Mouse (Mus musculus) WW6 (cell line): ENCODE results near the gene Ptbp1.

Experiments used
- DNase-seq: peaks from one replicate; pipeline ENCODE4 v3.0.0-alpha.2; 2013; ENCODE audit warnings: low read depth, low spot score

The Ptbp1 gene

DNA sequence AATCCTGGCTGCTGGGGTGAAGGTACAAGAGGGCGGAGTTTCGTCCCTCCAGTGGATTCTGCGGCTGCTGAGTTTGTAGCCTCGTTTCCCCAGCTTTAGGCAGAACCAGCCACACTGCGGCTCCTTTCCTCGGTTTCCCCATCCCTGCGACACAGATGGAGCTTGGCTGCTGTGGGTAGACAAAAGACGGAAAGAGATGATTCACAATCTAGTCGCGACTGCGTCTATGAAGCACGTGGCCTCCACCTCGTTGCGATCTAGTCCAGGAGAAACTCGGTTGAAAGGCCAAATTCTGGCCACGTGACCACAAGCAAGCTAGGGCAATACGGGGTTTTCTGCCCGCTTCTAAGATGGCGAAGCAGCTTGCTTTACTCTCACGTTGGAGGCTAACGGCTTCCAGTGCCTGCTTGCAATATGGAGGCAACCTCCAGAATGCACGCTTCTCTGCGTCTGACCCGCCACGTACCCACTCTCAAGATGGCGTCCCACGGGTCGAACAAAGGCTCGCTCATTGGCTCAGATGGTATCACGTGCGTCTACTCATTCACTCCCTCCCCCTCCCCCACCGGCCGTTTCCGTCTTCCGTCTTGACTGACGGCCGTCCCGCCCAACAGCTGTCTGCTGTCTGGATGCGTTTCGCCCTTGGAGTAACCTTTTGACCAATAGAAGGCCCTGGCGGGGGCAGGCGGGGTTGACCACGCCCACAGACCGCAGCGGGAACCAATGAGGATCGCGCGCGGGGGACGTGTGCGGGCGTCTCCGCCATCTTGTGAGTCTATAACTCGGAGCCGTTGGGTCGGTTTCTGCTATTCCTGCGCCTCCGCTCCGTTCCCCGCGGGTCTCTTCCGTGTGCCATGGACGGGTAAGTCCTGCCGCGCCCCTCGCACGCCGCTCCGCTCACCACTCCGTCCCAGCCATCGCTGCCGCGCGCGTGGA is at the start of gene Ptbp1:
Gene Ptbp1 (plus strand): TSS at position 568 of the 936 bp plus-strand sequence.
- DNase-seq = peak; percentile 99

DNA sequence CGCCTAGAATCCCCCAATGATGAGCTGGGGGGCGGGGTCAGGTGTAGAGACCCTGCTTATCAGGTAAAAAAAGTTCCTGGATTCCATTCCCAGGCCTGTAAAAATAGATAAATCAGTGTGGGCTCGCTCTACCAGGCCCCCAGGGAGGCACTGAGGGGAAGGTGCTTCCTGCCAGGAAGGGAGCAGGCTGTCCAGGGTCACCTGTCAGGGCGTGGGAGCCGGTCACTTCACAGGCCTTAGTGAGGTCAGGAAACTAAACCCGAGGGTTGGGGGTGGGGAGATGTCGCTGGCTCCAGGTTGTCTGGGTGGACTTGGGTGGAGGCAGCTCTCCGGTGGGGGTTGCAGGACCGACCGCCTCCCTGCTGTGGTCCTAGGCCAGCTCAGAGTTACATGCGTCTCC is 48.6 kb upstream of the Ptbp1 start:
- DNase-seq = no peak

GRCm38 (mm10) chr10:79806331-79806730 is 47.9 kb upstream of the Ptbp1 start:
- no peak for DNase-seq

GRCm38 (mm10) chr10:79806972-79807371 is 47.3 kb upstream of the Ptbp1 start:
- DNase-seq = no peak

- no peak for DNase-seq
Observed at GRCm38 (mm10) chr10:79807826-79808225, 46.4 kb upstream of the Ptbp1 start.

- DNase-seq = no peak
Observed at GRCm38 (mm10) chr10:79808728-79809127, 45.5 kb upstream of the Ptbp1 start.

- DNase-seq = no peak
Observed at GRCm38 (mm10) chr10:79811736-79812637, 42.2 kb upstream of the Ptbp1 start.

DNA sequence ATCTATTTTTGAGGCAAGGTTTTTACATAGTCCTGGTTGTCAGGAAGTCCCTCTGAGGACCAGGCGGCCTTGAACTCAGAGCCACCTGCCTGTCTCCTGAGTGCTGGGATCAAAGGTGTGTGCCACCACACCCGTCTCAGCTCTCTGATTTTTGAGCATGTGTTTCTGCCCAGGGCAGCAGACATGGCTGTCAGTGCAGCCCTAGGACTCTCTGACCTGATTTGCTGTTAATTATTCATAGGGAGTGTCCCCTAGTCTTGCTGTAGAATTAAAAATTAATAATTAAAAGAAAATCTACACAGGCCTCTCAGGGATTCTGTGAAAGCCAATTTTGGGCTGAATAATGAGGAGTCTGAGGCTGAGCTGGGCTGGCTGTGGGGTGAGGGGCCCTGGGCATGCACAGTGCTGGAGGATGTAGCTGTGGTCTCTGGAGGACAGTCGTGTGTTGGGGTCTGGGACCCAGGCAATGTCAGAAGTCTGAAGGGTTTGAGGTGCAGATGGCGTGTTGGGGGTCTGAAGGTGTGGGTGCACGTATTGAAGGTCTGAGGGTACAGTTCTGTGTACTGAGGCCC is 39.9 kb upstream of the Ptbp1 start:
- no peak for DNase-seq

DNA sequence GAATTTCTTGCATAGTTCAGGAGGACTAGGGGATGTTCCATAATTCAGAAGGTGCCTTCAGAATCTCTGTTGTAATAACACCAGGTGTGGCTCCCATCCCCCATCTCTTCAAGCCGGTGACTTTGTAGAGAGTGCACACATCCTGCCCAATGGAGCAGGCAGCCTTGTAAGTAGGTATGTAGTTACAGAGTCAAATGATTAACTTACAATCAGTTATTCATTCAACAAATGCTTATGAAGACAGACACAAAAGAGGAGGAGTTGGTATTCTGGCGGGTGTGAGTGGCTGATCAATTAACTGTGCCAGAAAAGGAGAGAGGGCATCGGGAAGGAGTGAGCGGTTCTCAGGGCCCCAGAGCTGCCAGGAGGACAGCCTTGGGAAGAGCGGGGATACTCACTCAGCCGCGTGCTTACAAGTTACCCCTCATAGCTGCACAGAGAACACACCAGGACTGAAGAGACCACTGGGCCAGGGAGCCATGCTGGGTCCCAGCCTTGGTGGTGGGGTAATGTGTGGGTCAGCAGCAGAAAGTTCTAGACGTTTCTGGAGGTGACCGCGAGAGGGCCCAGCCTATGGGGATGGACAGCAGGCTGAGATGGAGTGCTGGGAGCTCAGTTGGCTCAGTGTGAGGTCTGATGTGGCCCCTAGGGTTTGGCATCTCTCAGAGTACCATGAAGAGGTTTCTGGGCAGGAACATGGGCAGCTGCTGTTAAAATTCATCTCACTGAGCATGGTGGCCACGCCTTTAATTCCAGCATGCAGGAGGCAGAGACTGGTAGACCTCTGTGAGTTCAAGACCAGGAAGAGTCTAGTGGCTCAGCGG is 38.3 kb upstream of the Ptbp1 start:
- DNase-seq = no peak

GRCm38 (mm10) chr10:79817111-79817510 is 37.1 kb upstream of the Ptbp1 start:
- DNase-seq = no peak

- no peak for DNase-seq
Observed at GRCm38 (mm10) chr10:79818225-79818624, 36.0 kb upstream of the Ptbp1 start.

DNA sequence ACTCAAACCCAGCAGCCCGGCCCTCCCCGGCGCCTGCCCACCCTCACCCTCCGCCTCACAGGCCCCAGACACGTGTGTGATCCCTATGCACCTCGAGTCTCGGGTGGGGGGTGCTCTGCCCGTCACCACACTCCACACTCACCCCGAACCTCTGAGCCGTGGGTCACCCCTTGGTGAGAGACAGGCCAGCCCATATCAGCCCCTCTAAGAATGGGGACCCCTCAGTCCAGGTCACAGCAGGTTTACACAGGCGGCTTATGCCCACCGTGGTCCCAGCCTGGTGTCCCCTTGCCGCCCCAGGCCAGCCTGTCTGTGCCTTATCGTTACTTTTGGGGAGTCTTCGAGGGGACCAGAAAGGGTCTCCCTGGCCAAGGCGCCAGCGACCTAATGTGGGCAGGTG is 34.6 kb upstream of the Ptbp1 start:
- no peak for DNase-seq

DNA sequence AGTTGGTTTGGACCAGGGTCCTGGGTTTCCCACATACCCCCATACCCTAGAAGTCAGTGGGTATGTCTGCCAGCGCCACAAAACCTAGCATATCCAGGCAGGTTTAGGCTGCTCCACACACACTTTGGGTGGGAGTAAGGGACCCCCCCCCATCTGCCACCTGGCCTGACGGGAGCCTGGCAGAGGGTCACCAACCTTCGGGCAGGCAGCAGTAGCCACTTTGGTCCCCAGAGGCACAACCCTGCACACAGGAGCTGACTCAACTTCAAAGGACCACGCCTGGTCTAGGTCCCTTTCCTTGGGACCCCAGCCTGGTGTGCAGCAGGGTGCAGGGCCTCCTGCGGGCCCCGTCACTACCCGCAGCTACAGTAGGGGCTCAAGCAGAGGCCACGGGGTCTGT is 34.0 kb upstream of the Ptbp1 start:
- DNase-seq = no peak

- DNase-seq = no peak
Observed at GRCm38 (mm10) chr10:79820782-79821181, 33.4 kb upstream of the Ptbp1 start, which contains the start of gene Misp. Gene Misp (plus strand): TSS chr10:79820989.

DNA sequence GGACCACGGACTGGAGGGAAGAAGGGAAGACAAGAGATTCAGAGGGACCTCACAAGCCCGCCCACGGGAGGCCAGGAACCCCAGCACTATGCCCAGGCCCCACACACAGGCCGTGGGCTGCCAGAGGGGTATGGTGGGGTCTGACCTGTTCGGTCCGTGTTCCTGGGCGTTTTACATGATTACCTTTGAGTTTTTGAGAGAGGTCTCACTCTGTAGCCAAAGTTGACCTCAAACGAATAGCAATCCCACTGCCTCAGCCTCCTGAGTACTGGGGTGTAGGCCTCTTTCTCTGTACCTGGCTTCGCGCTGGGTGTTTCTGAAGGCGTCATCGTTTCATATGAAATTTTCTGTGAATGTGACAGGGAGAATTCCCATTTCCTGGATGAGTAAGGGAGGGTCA is 32.5 kb upstream of the Ptbp1 start:
- DNase-seq = no peak

GRCm38 (mm10) chr10:79822372-79822771 is 31.9 kb upstream of the Ptbp1 start:
- no peak for DNase-seq

DNA sequence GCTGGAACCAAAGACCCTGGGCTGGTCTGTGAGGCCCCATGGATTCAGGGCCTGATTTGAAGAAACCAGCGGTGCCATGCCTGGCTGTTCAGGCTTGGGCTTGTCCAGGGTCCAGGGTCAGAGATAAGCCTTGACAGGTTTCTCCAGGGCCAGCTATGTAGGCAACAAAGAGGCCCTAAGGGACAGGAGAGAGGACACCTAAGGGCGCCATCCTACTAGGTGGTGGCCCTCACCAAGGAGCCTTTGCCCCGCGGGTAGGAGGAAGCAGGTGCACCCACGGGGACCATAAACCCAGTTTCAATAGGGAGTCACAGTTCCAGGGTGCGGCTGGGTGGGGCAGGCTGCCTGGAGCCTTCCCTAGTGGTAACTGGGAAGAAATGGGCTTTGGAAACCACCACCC is 31.2 kb upstream of the Ptbp1 start:
- no peak for DNase-seq

- DNase-seq = no peak
Observed at GRCm38 (mm10) chr10:79824413-79824812, 29.8 kb upstream of the Ptbp1 start.

- no peak for DNase-seq
Observed at GRCm38 (mm10) chr10:79831583-79831982, 22.6 kb upstream of the Ptbp1 start.

DNA sequence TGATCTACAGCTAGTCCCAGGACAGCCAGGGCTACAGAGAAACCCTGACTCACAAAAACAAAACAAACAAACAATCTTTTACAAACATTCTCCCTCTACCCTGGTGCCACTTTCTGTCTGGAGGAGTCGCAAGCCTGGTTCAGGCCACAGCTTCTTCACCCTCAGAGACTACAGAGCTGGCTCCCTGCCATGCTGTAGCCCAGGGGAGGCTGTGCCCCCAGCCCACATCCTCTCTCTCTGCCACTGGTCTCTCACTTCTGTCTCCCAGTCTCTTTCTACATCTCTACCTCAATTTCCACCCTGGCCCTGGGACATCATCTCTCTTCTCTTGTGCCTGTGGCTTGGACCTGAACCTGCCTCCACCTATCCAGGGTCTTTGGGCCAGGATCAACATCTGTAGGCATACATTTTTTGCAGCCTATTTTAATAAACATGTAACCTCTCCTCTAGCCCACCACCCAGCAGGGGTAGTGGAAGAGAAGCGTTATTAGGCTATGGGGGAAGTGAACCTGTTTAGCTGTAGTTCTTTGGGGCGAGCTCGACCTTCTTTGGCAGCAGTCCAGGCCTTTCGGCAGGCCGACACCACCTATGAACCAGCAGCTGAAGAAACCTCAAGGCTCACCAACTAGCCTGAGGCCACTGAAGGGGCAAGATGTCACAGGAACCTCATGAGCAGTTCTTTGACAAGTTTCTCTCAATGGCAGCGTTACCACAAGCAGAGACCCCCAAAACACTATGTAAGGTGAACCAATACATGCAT is 22.0 kb upstream of the Ptbp1 start:
- no peak for DNase-seq
